Mouse (Mus musculus) heart, adult 2 months (tissue): ENCODE measurements at regions not wholly inside any gene's neighbourhood (a gene's known extent, or its start where the extent isn't known, plus 50 kb on each side); places are given as distances from the start of the nearest gene placed in this dataset.

Experiments
- CTCF ChIP-seq: fragments of 200-600 bp; IDR thresholded peaks from 2 replicates; pipeline ENCODE4 v1.8.1; 2022; ENCODE audit warnings: antibody characterized with exemption, mild to moderate bottlenecking, moderate library complexity
- EP300 ChIP-seq: fragments of 200-500 bp; IDR thresholded peaks from 2 replicates; pipeline ENCODE4 v1.6.1; 2011; ENCODE audit warnings: low read depth, low read length, control low read depth; ENCODE audit not compliant: insufficient read depth
- POLR2A ChIP-seq: fragments of 200-500 bp; IDR thresholded peaks from 2 replicates; pipeline ENCODE4 v1.6.1; 2011; ENCODE audit warnings: mild to moderate bottlenecking, low read depth, low read length, control low read depth; ENCODE audit not compliant: insufficient read depth

GRCm38 (mm10) chr9:41264485-41264884 is 103.0 kb upstream of the Ubash3b start:
- TF ChIP-seq EP300 (no peak), POLR2A (no peak), CTCF (no peak)
